Mouse (Mus musculus) embryonic facial prominence, embryonic 13.5 days (tissue): ENCODE measurements around the gene Ccdc58. TPM values are rescaled to one million over a fixed set of nuclear protein-coding genes. Genes with fewer than 3 reads are reported as not detected.
"Not testable (repeated sequence)": the region's sequence is repeated elsewhere in the genome, so short reads cannot be mapped to it uniquely, and the experiment has no call there.

ENCODE experiments used
- ATAC-seq: fragments of 200-750 bp; cut with Nextera tagmentation; 2 replicates; pipeline ENCODE4 v1.8.0; 2017; ENCODE audit warnings: low read depth; ENCODE audit not compliant: insufficient number of reproducible peaks, insufficient read depth, low FRiP score, low TSS enrichment
- H3K27ac ChIP-seq: fragments of 300-500 bp; sonication (generic); 2 replicates; pipeline ENCODE4 v1.5.1; 2015; ENCODE audit warnings: moderate library complexity, mild to moderate bottlenecking, inconsistent platforms
- H3K27me3 ChIP-seq: fragments of 300-500 bp; sonication (generic); 2 replicates; pipeline ENCODE4 v1.6.1; 2015; ENCODE audit warnings: mild to moderate bottlenecking, inconsistent platforms
- H3K36me3 ChIP-seq: fragments of 300-500 bp; sonication (generic); 2 replicates; pipeline ENCODE4 v1.6.1; 2015; ENCODE audit warnings: mild to moderate bottlenecking, inconsistent platforms
- H3K4me1 ChIP-seq: fragments of 300-500 bp; sonication (generic); 2 replicates; pipeline ENCODE4 v1.6.1; 2015; ENCODE audit warnings: inconsistent platforms
- H3K4me2 ChIP-seq: fragments of 300-500 bp; sonication (generic); 2 replicates; pipeline ENCODE4 v1.6.1; 2015; ENCODE audit warnings: moderate library complexity, mild to moderate bottlenecking, inconsistent platforms
- H3K4me3 ChIP-seq: fragments of 300-500 bp; sonication (generic); 2 replicates; pipeline ENCODE4 v1.5.1; 2015; ENCODE audit warnings: mild to moderate bottlenecking, inconsistent platforms
- H3K9ac ChIP-seq: fragments of 300-500 bp; sonication (generic); 2 replicates; pipeline ENCODE4 v1.6.1; 2015; ENCODE audit warnings: mild to moderate bottlenecking, inconsistent platforms
- H3K9me3 ChIP-seq: fragments of 300-500 bp; sonication (generic); 2 replicates; pipeline ENCODE4 v1.6.1; 2016; ENCODE audit warnings: inconsistent platforms
- WGBS: fragments of 180-500 bp; shearing (Covaris S2); methylation state at CpG from one replicate; pipeline ENCODE4 v1.1.7; 2015; ENCODE audit warnings: mixed read lengths; 5-methylcytosine and 5-hydroxymethylcytosine counted together
- polyA plus RNA-seq: library from polyadenylated mRNA; unstranded; fragments of >200 nt; fragmentation: Nextera tagmentation; extraction: Ambion mirVana; gene quantifications from 2 replicates; pipeline ENCODE4 v1.2.1, GENCODE M21; 2015

Ccdc58 gene
- polyA plus RNA-seq, 1 experiment from 2014 or later, result 96.1 TPM

GRCm38 (mm10) chr16:36079916-36080315 lies 8.4 kb downstream of the Ccdc58 start:
- Histone ChIP-seq H3K4me2 (no peak overlapping the region), H3K4me1 (no peaks in the 10 kb centered on the region), H3K9me3 (no peaks in the 10 kb centered on the region), H3K4me3 (no peak overlapping the region), H3K36me3 (peaks cover 16% of the 10 kb centered on the region), H3K27me3 (no peaks in the 10 kb centered on the region), H3K9ac (no peak overlapping the region), H3K27ac (no peak overlapping the region)
- no peak for ATAC-seq
- WGBS, result 94% methylated on average over 3 of the region's 3 CpGs

- Histone ChIP-seq H3K36me3 (peaks cover 74% of the 10 kb centered on the region), H3K4me2 (no peak overlapping the region), H3K27ac (no peak overlapping the region), H3K9me3 (no peaks in the 10 kb centered on the region), H3K9ac (no peak overlapping the region), H3K4me1 (peaks cover 2% of the 10 kb centered on the region; the same call in 1 of the 2 replicates), H3K4me3 (no peak overlapping the region), H3K27me3 (no peaks in the 10 kb centered on the region)
- 86% methylated on average over 4 of the region's 4 CpGs for WGBS
- no peak for ATAC-seq
Measured at GRCm38 (mm10) chr16:36087846-36088245, 16.4 kb downstream of the Ccdc58 start.

- H3K36me3 ChIP-seq, result peaks cover 67% of the 10 kb centered on the region
- 77% methylated on average over 7 of the region's 7 CpGs for WGBS
Measured at GRCm38 (mm10) chr16:36089065-36089464, 17.6 kb downstream of the Ccdc58 start.

DNA sequence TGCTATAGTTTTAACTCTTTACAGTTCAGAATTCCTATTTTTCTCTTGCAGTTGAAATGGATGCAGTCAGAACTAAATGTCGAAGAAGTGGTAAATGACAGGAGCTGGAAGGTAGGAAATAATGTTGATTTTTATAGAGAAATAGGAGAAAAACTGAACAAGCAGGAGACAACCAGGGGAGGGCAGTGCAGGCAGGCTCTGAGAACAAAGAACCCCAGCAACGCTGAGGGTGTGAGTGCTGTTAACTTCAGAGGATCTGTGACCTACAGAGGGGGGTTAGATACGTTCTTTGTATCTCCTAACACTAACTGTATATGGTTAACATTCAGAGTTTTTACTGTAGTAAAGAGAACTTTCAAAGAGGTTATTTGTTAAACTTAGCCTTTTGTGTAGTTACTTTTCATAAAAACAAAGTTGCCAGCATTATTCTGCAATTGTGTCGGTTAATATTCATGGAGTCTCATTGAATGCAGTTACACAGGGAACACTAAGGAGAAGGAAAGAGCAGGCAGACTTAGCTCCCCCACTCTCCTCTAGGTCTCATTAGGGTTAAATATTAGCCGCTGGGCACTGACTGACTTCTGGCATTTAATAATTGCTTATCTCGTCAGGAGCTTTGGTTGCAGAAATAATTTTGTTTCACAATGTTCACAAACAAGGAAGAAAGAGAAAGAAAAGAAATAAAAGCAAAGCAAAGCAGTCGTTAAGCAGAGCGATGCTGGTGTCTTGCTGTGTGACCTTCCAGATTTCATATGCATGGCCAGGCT lies 18.5 kb downstream of the Ccdc58 start:
- H3K27me3 ChIP-seq, result no peaks in the 10 kb centered on the region
- H3K9ac ChIP-seq, result no peak overlapping the region
- H3K27ac ChIP-seq, result no peak overlapping the region
- H3K9me3 ChIP-seq, result no peaks in the 10 kb centered on the region
- H3K36me3 ChIP-seq, result peaks cover 59% of the 10 kb centered on the region
- no peak overlapping the region for H3K4me3 ChIP-seq
- WGBS, result 74% methylated on average over 8 of the region's 8 CpGs
- H3K4me1 ChIP-seq, result peaks cover 3% of the 10 kb centered on the region; the same call in 1 of the 2 replicates
- no peak overlapping the region for H3K4me2 ChIP-seq
- no peak for ATAC-seq

More at GRCm38 (mm10) chr16:36089065-36089464, 17.6 kb downstream of the Ccdc58 start:
- no peaks in the 10 kb centered on the region for H3K9me3 ChIP-seq
- no peak overlapping the region for H3K9ac ChIP-seq
- no peak overlapping the region for H3K4me3 ChIP-seq
- no peak overlapping the region for H3K4me2 ChIP-seq
- peaks cover 3% of the 10 kb centered on the region; the same call in 1 of the 2 replicates for H3K4me1 ChIP-seq
- no peaks in the 10 kb centered on the region for H3K27me3 ChIP-seq
- no peak for ATAC-seq
- H3K27ac ChIP-seq, result no peak overlapping the region

DNA sequence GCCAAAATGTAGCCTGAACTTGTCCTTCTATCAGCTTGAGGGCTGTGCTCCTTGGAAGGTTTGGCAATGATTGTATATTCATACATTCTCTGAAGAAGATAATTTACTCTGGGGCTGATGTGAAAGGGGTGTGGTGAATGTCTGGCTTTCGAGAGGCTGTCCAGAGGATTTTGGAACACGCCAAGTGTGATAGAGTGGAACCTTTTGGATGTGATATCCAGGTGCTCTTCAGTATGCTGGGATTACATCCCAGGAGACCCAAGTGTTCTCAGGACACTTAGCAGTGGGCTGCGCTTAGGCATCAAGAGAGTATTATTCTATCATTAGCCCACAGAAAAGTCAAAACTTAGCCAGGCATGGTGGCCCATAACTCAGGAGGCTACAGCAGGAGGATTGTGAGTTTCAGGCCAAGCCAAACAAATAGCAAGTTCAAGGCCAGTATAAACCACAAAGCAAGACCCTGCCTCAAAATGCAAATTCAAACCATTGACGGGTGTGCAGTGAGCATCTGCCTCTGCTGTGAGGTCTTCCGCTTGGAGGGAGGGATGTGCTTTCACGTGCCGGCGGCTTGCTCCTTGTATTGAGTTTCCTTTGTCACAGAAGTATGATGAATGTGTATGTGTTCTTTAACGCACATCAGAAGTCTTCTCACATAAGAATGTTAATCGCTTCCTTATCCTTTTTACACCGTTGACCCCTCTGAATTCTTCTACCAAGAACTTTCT lies 19.5 kb downstream of the Ccdc58 start:
- 82% methylated on average over 11 of the region's 11 CpGs for WGBS
- Histone ChIP-seq H3K36me3 (peaks cover 50% of the 10 kb centered on the region), H3K9ac (no peak overlapping the region), H3K4me1 (peaks cover 3% of the 10 kb centered on the region; the same call in 1 of the 2 replicates), H3K27ac (no peak overlapping the region), H3K4me2 (no peak overlapping the region), H3K4me3 (no peak overlapping the region), H3K27me3 (no peaks in the 10 kb centered on the region), H3K9me3 (no peaks in the 10 kb centered on the region)
- ATAC-seq, result no peak

DNA sequence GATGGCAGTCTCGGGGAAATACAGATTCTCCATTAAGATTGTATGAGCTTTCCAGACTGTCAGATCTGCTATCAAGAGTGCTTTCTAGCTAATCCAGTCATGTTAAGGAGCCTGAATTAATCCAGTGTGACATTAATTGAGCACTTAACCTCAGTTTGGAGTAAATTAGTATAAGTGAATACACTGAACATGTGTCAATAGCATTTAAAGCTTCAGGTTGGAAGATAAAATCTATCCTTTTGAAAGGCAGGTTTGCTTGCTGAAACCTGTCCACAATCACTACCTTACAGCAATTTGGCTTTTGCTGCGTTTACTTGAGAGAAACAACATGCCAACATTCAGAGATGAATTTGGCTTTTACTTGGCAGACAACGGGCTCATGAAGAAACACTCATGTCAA lies 22.6 kb downstream of the Ccdc58 start:
- H3K4me3 ChIP-seq, result no peak overlapping the region
- 64% methylated on average over 3 of the region's 3 CpGs for WGBS
- H3K9me3 ChIP-seq, result no peaks in the 10 kb centered on the region
- peaks cover 28% of the 10 kb centered on the region for H3K36me3 ChIP-seq
- H3K4me1 ChIP-seq, result peaks cover 3% of the 10 kb centered on the region; the same call in 1 of the 2 replicates
- ATAC-seq, result no peak
- H3K27me3 ChIP-seq, result no peaks in the 10 kb centered on the region
- H3K27ac ChIP-seq, result no peak overlapping the region
- H3K4me2 ChIP-seq, result no peak overlapping the region
- H3K9ac ChIP-seq, result no peak overlapping the region

GRCm38 (mm10) chr16:36097813-36098499 lies 26.5 kb downstream of the Ccdc58 start:
- not testable (repeated sequence) for H3K27ac ChIP-seq

DNA sequence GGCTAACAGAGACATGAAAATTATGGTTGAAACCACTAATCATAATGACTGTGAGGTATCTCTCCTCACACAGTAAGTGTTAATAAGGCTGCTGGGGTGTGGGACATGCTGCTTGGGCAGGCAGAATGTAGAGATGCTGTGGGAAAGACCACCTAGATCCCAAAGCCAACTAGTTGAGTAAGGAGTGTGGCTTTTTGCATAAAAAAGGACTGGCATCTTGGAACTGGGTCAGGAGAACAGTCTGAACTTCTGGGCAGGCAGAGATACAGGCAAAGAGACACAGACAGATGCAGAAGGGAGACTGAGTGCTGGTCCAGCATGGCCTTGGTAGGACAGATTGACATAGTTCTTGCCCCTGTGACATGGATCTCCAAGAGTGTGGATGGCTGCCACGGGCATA lies 30.0 kb downstream of the Ccdc58 start:
- no peak overlapping the region for H3K4me2 ChIP-seq
- H3K36me3 ChIP-seq, result no peaks in the 10 kb centered on the region
- no peak for ATAC-seq
- no peak overlapping the region for H3K27ac ChIP-seq
- H3K9me3 ChIP-seq, result peaks cover 7% of the 10 kb centered on the region; the same call in 1 of the 2 replicates
- 83% methylated on average over 1 of the region's 1 CpGs for WGBS
- no peak overlapping the region for H3K9ac ChIP-seq
- H3K4me1 ChIP-seq, result no peaks in the 10 kb centered on the region
- H3K4me3 ChIP-seq, result no peak overlapping the region
- no peaks in the 10 kb centered on the region for H3K27me3 ChIP-seq

More at GRCm38 (mm10) chr16:36097813-36098499, 26.5 kb downstream of the Ccdc58 start:
- not testable (repeated sequence) for H3K27me3 ChIP-seq, H3K9ac ChIP-seq, ATAC-seq, H3K9me3 ChIP-seq, H3K36me3 ChIP-seq, H3K4me2 ChIP-seq, H3K4me1 ChIP-seq, H3K4me3 ChIP-seq
- WGBS, result 94% methylated on average over 12 of the region's 12 CpGs

DNA sequence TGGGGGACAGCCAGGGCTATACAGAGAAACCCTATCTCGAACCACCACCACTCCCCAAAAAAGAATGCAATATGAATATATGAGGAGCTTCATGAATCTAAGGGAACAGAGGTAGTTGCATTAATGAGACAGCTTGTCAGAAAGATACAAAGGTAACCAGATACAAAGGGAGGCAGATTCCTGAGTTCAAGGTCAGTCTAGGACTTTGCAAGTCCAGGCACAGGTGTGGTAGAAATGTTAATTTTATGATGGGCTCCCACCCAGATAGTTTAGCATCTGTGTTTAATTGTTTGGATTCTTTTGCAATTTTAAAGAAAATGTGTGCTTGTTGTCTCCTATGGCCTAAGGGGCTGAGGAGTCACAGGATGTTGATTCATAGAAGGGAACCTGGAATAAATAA lies 30.7 kb downstream of the Ccdc58 start:
- ATAC-seq, result no peak
- Histone ChIP-seq H3K27me3 (no peaks in the 10 kb centered on the region), H3K4me1 (no peaks in the 10 kb centered on the region), H3K9me3 (peaks cover 7% of the 10 kb centered on the region; the same call in 1 of the 2 replicates), H3K36me3 (no peaks in the 10 kb centered on the region), H3K27ac (no peak overlapping the region), H3K9ac (no peak overlapping the region), H3K4me3 (no peak overlapping the region), H3K4me2 (no peak overlapping the region)
- WGBS, result 92% methylated on average over 1 of the region's 1 CpGs

DNA sequence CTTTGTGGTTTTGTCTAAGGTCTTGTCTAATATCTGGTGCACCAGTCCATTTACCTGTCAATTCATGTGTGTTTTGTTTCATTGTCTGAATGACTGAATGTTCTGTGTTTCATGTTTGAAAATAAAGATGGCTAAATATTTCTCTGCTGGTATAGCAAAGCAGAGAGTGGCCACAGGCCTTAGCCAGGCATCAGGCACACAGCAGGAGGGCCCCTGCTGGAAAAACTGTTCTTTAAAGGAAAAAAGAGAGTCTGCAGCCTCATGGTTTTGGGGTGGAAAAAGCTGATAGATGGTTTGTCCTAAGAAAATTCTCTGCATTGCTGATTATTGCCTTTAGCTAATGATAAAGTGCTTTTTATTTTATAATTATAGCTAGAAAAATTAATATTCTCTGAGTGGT lies 40.0 kb downstream of the Ccdc58 start:
- H3K36me3 ChIP-seq, H3K9me3 ChIP-seq, ATAC-seq: not testable (repeated sequence)

GRCm38 (mm10) chr16:36115751-36116150 lies 44.3 kb downstream of the Ccdc58 start:
- H3K9ac ChIP-seq, H3K27me3 ChIP-seq, H3K36me3 ChIP-seq, H3K4me1 ChIP-seq, H3K4me2 ChIP-seq, ATAC-seq, H3K27ac ChIP-seq, H3K9me3 ChIP-seq, H3K4me3 ChIP-seq: not testable (repeated sequence)
- 90% methylated on average over 6 of the region's 6 CpGs for WGBS

More for the DNA sequence above, 40.0 kb downstream of the Ccdc58 start:
- not testable (repeated sequence) for H3K9ac ChIP-seq, H3K4me1 ChIP-seq, H3K4me3 ChIP-seq, H3K27ac ChIP-seq, H3K27me3 ChIP-seq, H3K4me2 ChIP-seq
